Mouse (Mus musculus) stomach, embryonic 16.5 days (tissue): ENCODE measurements at regions not wholly inside any gene's neighbourhood (a gene's known extent, or its start where the extent isn't known, plus 50 kb on each side); places are given as distances from the start of the nearest gene placed in this dataset.

ENCODE experiments used
- ATAC-seq: fragments of 200-750 bp; cut with Nextera tagmentation; 2 replicates; pipeline ENCODE4 v1.8.0; 2017; ENCODE audit warnings: moderate number of reproducible peaks, moderate TSS enrichment; ENCODE audit not compliant: insufficient read depth, low FRiP score
- H3K27ac ChIP-seq: fragments of 300-500 bp; sonication (generic); 2 replicates; pipeline ENCODE4 v1.5.1; 2014; ENCODE audit warnings: low read length
- H3K27me3 ChIP-seq: fragments of 300-500 bp; sonication (generic); 2 replicates; pipeline ENCODE4 v1.6.1; 2014; ENCODE audit warnings: low read length, control low read depth, mixed read lengths; ENCODE audit not compliant: control insufficient read depth, insufficient read depth
- H3K36me3 ChIP-seq: fragments of 300-500 bp; sonication (generic); 2 replicates; pipeline ENCODE4 v1.6.1; 2014; ENCODE audit warnings: low read length; ENCODE audit not compliant: control insufficient read depth, insufficient read depth
- H3K4me1 ChIP-seq: fragments of 300-500 bp; sonication (generic); 2 replicates; pipeline ENCODE4 v1.6.1; 2014; ENCODE audit warnings: low read length, control low read depth, mixed read lengths; ENCODE audit not compliant: control insufficient read depth, insufficient read depth
- H3K4me2 ChIP-seq: fragments of 300-500 bp; sonication (generic); 2 replicates; pipeline ENCODE4 v1.6.1; 2014; ENCODE audit warnings: low read depth, low read length, mixed read lengths
- H3K4me3 ChIP-seq: fragments of 300-500 bp; sonication (generic); replicated peaks from 2 replicates; pipeline ENCODE4 v1.5.1; 2014; ENCODE audit warnings: mild to moderate bottlenecking, low read length
- H3K9ac ChIP-seq: fragments of 300-500 bp; sonication (generic); 2 replicates; pipeline ENCODE4 v1.6.1; 2014; ENCODE audit warnings: low read length
- H3K9me3 ChIP-seq: fragments of 300-500 bp; sonication (generic); replicated peaks from 2 replicates; pipeline ENCODE4 v1.6.1; 2016; ENCODE audit warnings: low read length, control low read depth; ENCODE audit not compliant: control insufficient read depth
- WGBS: fragments of 180-500 bp; shearing (Covaris S2); extraction: QIAGEN DNeasy Blood & Tissue Kit; methylation state at CpG from one replicate; pipeline ENCODE4 v1.1.7; 2014; 5-methylcytosine and 5-hydroxymethylcytosine counted together

GRCm38 (mm10) chr15:63675491-63676036 is 169.4 kb downstream of the Gsdmc2 start:
- no peak overlapping the region for H3K4me2 ChIP-seq
- WGBS = 56% methylated on average over 10 of the region's 10 CpGs
- no peak overlapping the region for H3K9ac ChIP-seq
- no peaks in the 10 kb centered on the region for H3K36me3 ChIP-seq
- no peaks in the 10 kb centered on the region for H3K9me3 ChIP-seq
- H3K4me3 ChIP-seq = no peak overlapping the region
- H3K27me3 ChIP-seq = no peaks in the 10 kb centered on the region; the same call in 1 of the 2 replicates
- no peak for ATAC-seq
- H3K4me1 ChIP-seq = peaks cover 3% of the 10 kb centered on the region; the same call in 1 of the 2 replicates
- H3K27ac ChIP-seq = no peak overlapping the region

- Histone ChIP-seq H3K4me2 (no peak overlapping the region), H3K9ac (no peak overlapping the region), H3K27ac (no peak overlapping the region), H3K9me3 (no peaks in the 10 kb centered on the region), H3K27me3 (no peaks in the 10 kb centered on the region; the same call in 1 of the 2 replicates), H3K4me3 (no peak overlapping the region), H3K4me1 (peaks cover 3% of the 10 kb centered on the region; the same call in 1 of the 2 replicates), H3K36me3 (no peaks in the 10 kb centered on the region)
- WGBS = 95% methylated on average over 5 of the region's 5 CpGs
- ATAC-seq = no peak
Observed at GRCm38 (mm10) chr15:63674404-63674803, 170.6 kb downstream of the Gsdmc2 start.

GRCm38 (mm10) chr15:63671081-63671480 is 173.9 kb downstream of the Gsdmc2 start:
- no peak overlapping the region for H3K27ac ChIP-seq

GRCm38 (mm10) chr15:63670561-63670960 is 174.4 kb downstream of the Gsdmc2 start:
- Histone ChIP-seq H3K9me3 (no peaks in the 10 kb centered on the region), H3K27ac (no peak overlapping the region), H3K4me2 (no peak overlapping the region), H3K4me3 (no peak overlapping the region), H3K36me3 (no peaks in the 10 kb centered on the region), H3K9ac (no peak overlapping the region), H3K4me1 (peaks cover 3% of the 10 kb centered on the region; the same call in 1 of the 2 replicates), H3K27me3 (no peaks in the 10 kb centered on the region; the same call in 1 of the 2 replicates)
- ATAC-seq = no peak
- WGBS = 81% methylated on average over 1 of the region's 1 CpGs

More at GRCm38 (mm10) chr15:63671081-63671480, 173.9 kb downstream of the Gsdmc2 start:
- H3K9ac ChIP-seq = no peak overlapping the region
- no peak overlapping the region for H3K4me3 ChIP-seq
- H3K4me2 ChIP-seq = no peak overlapping the region
- 67% methylated on average over 11 of the region's 11 CpGs for WGBS
- no peak for ATAC-seq
- no peaks in the 10 kb centered on the region for H3K9me3 ChIP-seq
- peaks cover 3% of the 10 kb centered on the region; the same call in 1 of the 2 replicates for H3K4me1 ChIP-seq
- no peaks in the 10 kb centered on the region for H3K36me3 ChIP-seq
- no peaks in the 10 kb centered on the region; the same call in 1 of the 2 replicates for H3K27me3 ChIP-seq

- ATAC-seq = no peak
Observed at GRCm38 (mm10) chr15:63667536-63667935, 177.4 kb downstream of the Gsdmc2 start.

GRCm38 (mm10) chr15:63665517-63665916 is 179.5 kb downstream of the Gsdmc2 start:
- no peak for ATAC-seq
- H3K4me2 ChIP-seq = no peak overlapping the region
- H3K27me3 ChIP-seq = no peaks in the 10 kb centered on the region
- 76% methylated on average over 4 of the region's 4 CpGs for WGBS
- H3K4me3 ChIP-seq = no peak overlapping the region
- no peak overlapping the region for H3K9ac ChIP-seq
- no peaks in the 10 kb centered on the region for H3K9me3 ChIP-seq
- H3K27ac ChIP-seq = no peak overlapping the region
- no peaks in the 10 kb centered on the region for H3K36me3 ChIP-seq
- no peaks in the 10 kb centered on the region for H3K4me1 ChIP-seq

More at GRCm38 (mm10) chr15:63667536-63667935, 177.4 kb downstream of the Gsdmc2 start:
- Histone ChIP-seq H3K9me3 (no peaks in the 10 kb centered on the region), H3K27me3 (no peaks in the 10 kb centered on the region; the same call in 1 of the 2 replicates), H3K4me3 (no peak overlapping the region), H3K4me1 (no peaks in the 10 kb centered on the region), H3K27ac (no peak overlapping the region), H3K4me2 (no peak overlapping the region), H3K36me3 (no peaks in the 10 kb centered on the region), H3K9ac (no peak overlapping the region)
- 79% methylated on average over 5 of the region's 5 CpGs for WGBS

GRCm38 (mm10) chr15:63664877-63665276 is 180.1 kb downstream of the Gsdmc2 start:
- no peaks in the 10 kb centered on the region for H3K4me1 ChIP-seq
- no peak for ATAC-seq
- no peak overlapping the region for H3K9ac ChIP-seq
- no peaks in the 10 kb centered on the region for H3K9me3 ChIP-seq
- no peak overlapping the region for H3K4me2 ChIP-seq
- no peaks in the 10 kb centered on the region for H3K27me3 ChIP-seq
- no peak overlapping the region for H3K4me3 ChIP-seq
- no peaks in the 10 kb centered on the region for H3K36me3 ChIP-seq
- WGBS = 48% methylated on average over 2 of the region's 2 CpGs
- H3K27ac ChIP-seq = no peak overlapping the region

GRCm38 (mm10) chr15:63662183-63662582 is 182.8 kb downstream of the Gsdmc2 start:
- ATAC-seq = no peak
- Histone ChIP-seq H3K9me3 (no peaks in the 10 kb centered on the region), H3K4me1 (no peaks in the 10 kb centered on the region), H3K9ac (no peak overlapping the region), H3K4me2 (no peak overlapping the region), H3K27ac (no peak overlapping the region), H3K36me3 (no peaks in the 10 kb centered on the region), H3K27me3 (no peaks in the 10 kb centered on the region), H3K4me3 (no peak overlapping the region)
- 70% methylated on average over 3 of the region's 3 CpGs for WGBS

- Histone ChIP-seq H3K27me3 (no peaks in the 10 kb centered on the region), H3K4me2 (no peak overlapping the region), H3K9ac (no peak overlapping the region), H3K9me3 (no peaks in the 10 kb centered on the region), H3K4me3 (no peak overlapping the region), H3K36me3 (no peaks in the 10 kb centered on the region), H3K4me1 (no peaks in the 10 kb centered on the region), H3K27ac (no peak overlapping the region)
- 65% methylated on average over 9 of the region's 9 CpGs for WGBS
- ATAC-seq = no peak
Observed at GRCm38 (mm10) chr15:63658031-63658521, 186.9 kb downstream of the Gsdmc2 start.
